Mouse (Mus musculus) lung, embryonic 14.5 days (tissue): ENCODE measurements at regions not wholly inside any gene's neighbourhood (a gene's known extent, or its start where the extent isn't known, plus 50 kb on each side); places are given as distances from the start of the nearest gene placed in this dataset.

Source experiments
- ATAC-seq: fragments of 200-750 bp; cut with Nextera tagmentation; 2 replicates; pipeline ENCODE4 v1.8.0; 2017; ENCODE audit warnings: mild to moderate bottlenecking, moderate TSS enrichment, moderate library complexity; ENCODE audit not compliant: insufficient read depth
- DNase-seq: peaks from one replicate; pipeline ENCODE4 v3.0.0-alpha.2; 2015
- H3K27ac ChIP-seq: fragments of 300-500 bp; sonication (generic); 2 replicates; pipeline ENCODE4 v1.5.1; 2014; ENCODE audit warnings: low read depth, mild to moderate bottlenecking, moderate library complexity
- H3K27me3 ChIP-seq: fragments of 300-500 bp; sonication (generic); 2 replicates; pipeline ENCODE4 v1.6.1; 2014; ENCODE audit warnings: low read length, control low read depth; ENCODE audit not compliant: insufficient read depth
- H3K36me3 ChIP-seq: fragments of 300-500 bp; sonication (generic); 2 replicates; pipeline ENCODE4 v1.6.1; 2014; ENCODE audit warnings: control low read depth; ENCODE audit not compliant: insufficient read depth
- H3K4me1 ChIP-seq: fragments of 300-500 bp; sonication (generic); 2 replicates; pipeline ENCODE4 v1.6.1; 2014; ENCODE audit warnings: antibody characterized with exemption, control low read depth; ENCODE audit not compliant: insufficient read depth
- H3K4me2 ChIP-seq: fragments of 300-500 bp; sonication (generic); 2 replicates; pipeline ENCODE4 v1.6.1; 2014; ENCODE audit warnings: mild to moderate bottlenecking
- H3K4me3 ChIP-seq: fragments of 300-500 bp; sonication (generic); 2 replicates; pipeline ENCODE4 v1.5.1; 2014; ENCODE audit warnings: low read depth, low read length
- H3K9ac ChIP-seq: fragments of 300-500 bp; sonication (generic); 2 replicates; pipeline ENCODE4 v1.6.1; 2014
- H3K9me3 ChIP-seq: fragments of 300-500 bp; sonication (generic); 2 replicates; pipeline ENCODE4 v1.6.1; 2016; ENCODE audit warnings: low read depth, low read length, control low read depth
- CTCF ChIP-seq: IDR thresholded peaks from 2 replicates; pipeline ENCODE4 v1.5.1; 2016; ENCODE audit warnings: antibody characterized with exemption, low read depth
- WGBS: fragments of 180-500 bp; shearing (Covaris S2); extraction: QIAGEN DNeasy Blood & Tissue Kit; methylation state at CpG from one replicate; pipeline ENCODE4 v1.1.7; 2014; 5-methylcytosine and 5-hydroxymethylcytosine counted together

- no peaks in the 10 kb centered on the region for H3K4me1 ChIP-seq
- H3K4me2 ChIP-seq, result no peak overlapping the region
- no peaks in the 10 kb centered on the region for H3K9me3 ChIP-seq
- WGBS, result 35% methylated on average over 5 of the region's 5 CpGs
- 0 out of 2 replicates have a peak, but pooled peaks have one; percentile 22 for ATAC-seq
- no peak overlapping the region for H3K27ac ChIP-seq
- H3K36me3 ChIP-seq, result no peaks in the 10 kb centered on the region
- no peak overlapping the region for H3K9ac ChIP-seq
- no peak for TF ChIP-seq CTCF
- no peak overlapping the region for H3K4me3 ChIP-seq
- no peaks in the 10 kb centered on the region for H3K27me3 ChIP-seq
- peak; percentile 60 for DNase-seq
Measured at GRCm38 (mm10) chrX:11837566-11837965, 322.6 kb downstream of the Bcor start.

GRCm38 (mm10) chrX:11839665-11840245 is 320.4 kb downstream of the Bcor start:
- peak; percentile 42 for DNase-seq
- Histone ChIP-seq H3K9ac (no peak overlapping the region), H3K9me3 (no peaks in the 10 kb centered on the region), H3K27ac (peak overlapping the region; percentile 67), H3K4me2 (no peak overlapping the region), H3K4me3 (no peak overlapping the region), H3K36me3 (no peaks in the 10 kb centered on the region), H3K4me1 (no peaks in the 10 kb centered on the region), H3K27me3 (no peaks in the 10 kb centered on the region)
- peak; percentile 61; the same call in 1 of the 2 replicates for ATAC-seq
- TF ChIP-seq CTCF, result no peak
- WGBS, result 40% methylated on average over 12 of the region's 12 CpGs

GRCm38 (mm10) chrX:11840319-11841035 is 319.7 kb downstream of the Bcor start:
- no peak for TF ChIP-seq CTCF
- Histone ChIP-seq H3K4me3 (no peak overlapping the region), H3K4me1 (no peaks in the 10 kb centered on the region), H3K4me2 (no peak overlapping the region), H3K36me3 (no peaks in the 10 kb centered on the region), H3K9me3 (no peaks in the 10 kb centered on the region), H3K9ac (no peak overlapping the region), H3K27ac (peak overlapping the region; percentile 67), H3K27me3 (no peaks in the 10 kb centered on the region)
- DNase-seq, result peak; percentile 69
- peak; percentile 84 for ATAC-seq
- 39% methylated on average over 11 of the region's 11 CpGs for WGBS

GRCm38 (mm10) chrX:11845566-11845965 is 314.6 kb downstream of the Bcor start:
- DNase-seq (no peak), ATAC-seq (no peak)
- no peak for TF ChIP-seq CTCF
- Histone ChIP-seq H3K4me1 (no peaks in the 10 kb centered on the region), H3K36me3 (no peaks in the 10 kb centered on the region), H3K27ac (no peak overlapping the region), H3K4me3 (no peak overlapping the region), H3K9ac (no peak overlapping the region), H3K4me2 (no peak overlapping the region), H3K27me3 (no peaks in the 10 kb centered on the region), H3K9me3 (no peaks in the 10 kb centered on the region)
- WGBS, result 71% methylated on average over 2 of the region's 2 CpGs

GRCm38 (mm10) chrX:11855910-11856309 is 304.2 kb downstream of the Bcor start:
- peak; percentile 72 for DNase-seq

GRCm38 (mm10) chrX:11859396-11859795 is 300.8 kb downstream of the Bcor start:
- H3K27ac ChIP-seq, result no peak overlapping the region
- H3K4me2 ChIP-seq, result no peak overlapping the region
- H3K36me3 ChIP-seq, result no peaks in the 10 kb centered on the region
- DNase-seq, result peak; percentile 59
- no peak for ATAC-seq
- no peaks in the 10 kb centered on the region for H3K27me3 ChIP-seq
- H3K9ac ChIP-seq, result no peak overlapping the region
- H3K4me1 ChIP-seq, result 0 out of 2 replicates have a peak, but pooled peaks cover 6% of the 10 kb centered on the region
- no peak overlapping the region for H3K4me3 ChIP-seq
- peak; percentile 43 for TF ChIP-seq CTCF
- no peaks in the 10 kb centered on the region for H3K9me3 ChIP-seq
- WGBS, result 44% methylated on average over 9 of the region's 9 CpGs

More at GRCm38 (mm10) chrX:11855910-11856309, 304.2 kb downstream of the Bcor start:
- Histone ChIP-seq H3K27ac (no peak overlapping the region), H3K9me3 (no peaks in the 10 kb centered on the region), H3K4me3 (no peak overlapping the region), H3K4me2 (no peak overlapping the region), H3K9ac (no peak overlapping the region), H3K4me1 (peaks cover 6% of the 10 kb centered on the region; the same call in 1 of the 2 replicates), H3K36me3 (no peaks in the 10 kb centered on the region), H3K27me3 (no peaks in the 10 kb centered on the region)
- 61% methylated on average over 4 of the region's 4 CpGs for WGBS
- peak; percentile 56; the same call in 1 of the 2 replicates for ATAC-seq
- TF ChIP-seq CTCF, result no peak

- Histone ChIP-seq H3K4me2 (no peak overlapping the region), H3K27me3 (no peaks in the 10 kb centered on the region), H3K9ac (no peak overlapping the region), H3K9me3 (no peaks in the 10 kb centered on the region), H3K4me1 (0 out of 2 replicates have a peak, but pooled peaks cover 6% of the 10 kb centered on the region), H3K36me3 (no peaks in the 10 kb centered on the region), H3K4me3 (no peak overlapping the region), H3K27ac (no peak overlapping the region)
- WGBS, result 56% methylated on average over 11 of the region's 11 CpGs
- DNase-seq (peak; percentile 28), ATAC-seq (no peak)
- TF ChIP-seq CTCF, result no peak
Measured at GRCm38 (mm10) chrX:11861119-11861708, 298.9 kb downstream of the Bcor start.
